Mouse (Mus musculus): ENCODE results near the gene Bmp3.

Gene Bmp3

GRCm38 (mm10) chr5:98918716-98919115, 64.5 kb downstream of the Bmp3 start:
- DNase-seq: no peak

DNA sequence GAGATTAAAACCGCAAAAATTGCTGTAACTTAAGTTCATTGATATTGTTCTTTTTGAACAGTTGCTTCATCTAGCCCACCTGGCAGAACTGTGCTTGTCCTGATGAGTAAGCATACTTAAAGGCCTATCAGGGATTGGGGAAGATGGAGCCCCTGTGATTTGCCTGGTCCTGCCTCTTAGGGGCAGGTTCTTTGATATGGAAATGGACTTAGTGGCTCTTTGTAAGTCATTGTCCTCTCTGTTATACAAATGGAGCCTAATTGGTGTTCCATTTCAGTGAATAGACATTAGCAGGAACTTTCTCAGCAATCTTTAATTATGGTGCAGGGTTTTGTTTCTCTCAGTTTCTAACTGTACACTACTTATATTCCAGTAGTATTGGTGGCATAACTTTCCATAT, 67.4 kb downstream of the Bmp3 start:
- DNase-seq: no peak

GRCm38 (mm10) chr5:98922921-98923320, 68.7 kb downstream of the Bmp3 start:
- no peak for DNase-seq
